In the genomic region with DNA sequence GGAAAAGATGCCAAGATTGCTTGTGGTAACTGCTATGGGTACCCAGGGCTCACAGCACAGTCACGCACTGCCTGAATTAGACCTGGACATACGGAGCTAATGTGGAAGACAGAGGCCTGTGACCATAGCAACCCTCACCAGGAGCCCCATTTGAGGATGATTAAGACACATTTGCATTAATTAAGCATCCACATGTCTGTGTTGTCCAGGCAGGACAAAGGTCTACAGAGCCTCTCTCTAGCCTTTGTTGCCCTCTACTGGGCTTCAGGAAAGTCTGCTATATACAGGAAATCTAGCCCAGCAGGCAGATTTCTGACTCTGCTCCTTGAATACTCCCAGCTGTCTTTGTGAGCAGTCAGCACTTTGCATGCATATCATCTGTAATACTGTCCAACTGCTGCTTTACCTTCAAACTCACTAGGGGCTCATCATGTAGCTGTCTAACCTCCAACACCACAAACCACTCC, we compare ENCODE assay signal across 10 mouse cellular contexts.
A peak's percentile ranks its signal among the peaks of the same experiment; 100 is the strongest.
DNase-seq lines count a peak whose midpoint lies in the region; ATAC-seq and TF ChIP-seq lines count a peak whose summit lies in the region.
"Had no signal": no experiment of that assay in that cellular context is flagged by ENCODE, and none has a peak within 500 bp of the region (broad histone marks: within the 10 kb centered on the region; RNA-seq: fewer than 3 reads in every experiment).

No protein-coding gene starts in this region.

- no peaks in the 10 kb centered on the region for H3K36me3 ChIP-seq in CH12.LX (replicated peaks in 1 of 2; ENCODE audit: control insufficient read depth in 1 of 2, insufficient read depth in 1 of 2, low read length in 1 of 2)
- no peaks in the 10 kb centered on the region for H3K36me3 ChIP-seq in hindbrain, embryonic 12.5 days
- H3K36me3 ChIP-seq: liver, embryonic 15.5 days had no signal

- no peak for TF ChIP-seq EP300 in CH12.LX (IDR thresholded peaks at IDR 0.05; ENCODE audit: low read length)

- ATAC-seq in frontal cortex, adult (ENCODE audit: low TSS enrichment), result peak; percentile 97
- peak; percentile 97 for ATAC-seq in hindbrain, embryonic 12.5 days (ENCODE audit: low FRiP score)
- no peak for ATAC-seq in megakaryocyte, adult 5-6 weeks (ENCODE audit: poor library complexity, severe bottlenecking)

- no peak overlapping the region for H3K9ac ChIP-seq in CH12.LX (ENCODE audit: insufficient read depth, low read depth)
- H3K9ac ChIP-seq in hindbrain, embryonic 12.5 days, result no peak overlapping the region
- H3K9ac ChIP-seq: liver, embryonic 15.5 days had no signal

- peak in 1 of 2 experiments; percentile 53; a peak in 2 of 4 replicates for TF ChIP-seq CTCF in CH12.LX (conservative IDR thresholded peaks at IDR 0.05 in 1 of 2, IDR thresholded peaks at IDR 0.05 in 1 of 2; ENCODE audit: low read depth in 2 of 2, low read length in 2 of 2)

- no peaks in the 10 kb centered on the region for H3K79me2 ChIP-seq in CH12.LX (replicated peaks; ENCODE audit: control insufficient read depth, extremely low read depth, insufficient read depth, poor library complexity, severe bottlenecking)

- no peak for TF ChIP-seq POLR2A in CH12.LX (IDR thresholded peaks at IDR 0.05; ENCODE audit: low read depth, low read length)

- in situ Hi-C loops in CH12.LX (cut with MboI; ENCODE audit: low pct_ligation_motif_present, low pct_unique_long_range_greater_than_20kb, low sequenced_read_pairs), result no loop called here

- no peaks in the 10 kb centered on the region for H3K4me1 ChIP-seq in CH12.LX (ENCODE audit: control insufficient read depth in 1 of 2, insufficient read depth in 2 of 2)
- peaks cover 5% of the 10 kb centered on the region for H3K4me1 ChIP-seq in hindbrain, embryonic 12.5 days
- H3K4me1 ChIP-seq: liver, embryonic 15.5 days had no signal

- H3K27me3 ChIP-seq in CH12.LX (replicated peaks), result no peaks in the 10 kb centered on the region
- H3K27me3 ChIP-seq in hindbrain, embryonic 12.5 days, result no peaks in the 10 kb centered on the region
- H3K27me3 ChIP-seq: liver, embryonic 15.5 days had no signal

- H3K4me2 ChIP-seq in CH12.LX (ENCODE audit: insufficient read depth, low read depth, poor library complexity, severe bottlenecking), result no peak overlapping the region
- H3K4me2 ChIP-seq in hindbrain, embryonic 12.5 days (replicated peaks), result no peak overlapping the region
- H3K4me2 ChIP-seq: liver, embryonic 15.5 days had no signal

- no peak overlapping the region for H3K27ac ChIP-seq in CH12.LX (ENCODE audit: insufficient read depth, low read depth)
- H3K27ac ChIP-seq in hindbrain, embryonic 12.5 days, result no peak overlapping the region
- H3K27ac ChIP-seq: liver, embryonic 15.5 days had no signal

- DNase-seq in frontal cortex, postnatal 10 days (ENCODE audit: low spot score in 2 of 2), result no peak
- DNase-seq in CH12.LX (ENCODE audit: extremely low read depth), result peak; percentile 30
- DNase-seq in cerebellum, adult 9-10 months, result peak; percentile 59
- DNase-seq in lung, postnatal 14 days, result peak; percentile 1
- DNase-seq in MN1 (ENCODE audit: low spot score), result no peak

- 10% methylated on average over 2 of the region's 2 CpGs for WGBS in hindbrain, embryonic 12.5 days

- no peak overlapping the region for H3K4me3 ChIP-seq in CH12.LX (replicated peaks in 1 of 3; ENCODE audit: low read depth in 2 of 3, low read length in 2 of 3, poor library complexity in 1 of 3)
- no peak overlapping the region for H3K4me3 ChIP-seq in hindbrain, embryonic 12.5 days
- H3K4me3 ChIP-seq: erythroblast, embryonic 14.5 days; liver, embryonic 15.5 days had no signal

- peak; percentile 62 for TF ChIP-seq RAD21 in CH12.LX (IDR thresholded peaks at IDR 0.05; ENCODE audit: low read depth, low read length)

- dilution Hi-C loops in CH12.LX (cut with MboI; ENCODE audit: extremely low pct_ligation_motif_present, extremely low pct_unique_long_range_greater_than_20kb, low sequenced_read_pairs), result no loop called here

- no peaks in the 10 kb centered on the region for H3K9me3 ChIP-seq in CH12.LX (replicated peaks; ENCODE audit: low read length)
- no peaks in the 10 kb centered on the region for H3K9me3 ChIP-seq in hindbrain, embryonic 12.5 days (replicated peaks)
- H3K9me3 ChIP-seq: liver, embryonic 15.5 days had no signal

TF ChIP-seq in CH12.LX, 34 proteins besides CTCF, POLR2A, EP300 and RAD21:
- no peak for TF ChIP-seq PAX5 (IDR thresholded peaks at IDR 0.05; ENCODE audit: low read length)
- peak; percentile 30; the same call in 1 of the 2 replicates for TF ChIP-seq SMC3 (IDR thresholded peaks at IDR 0.05; ENCODE audit: low read depth, low read length)

Comparison
In these comparisons a context has a peak if more than half of its experiments do, and no peak if none do; other contexts are left out.
1. DNase-seq: peak in CH12.LX (single experiment), cerebellum, adult 9-10 months (single experiment) and lung, postnatal 14 days (single experiment); none in frontal cortex, postnatal 10 days (0 of 2) and MN1 (single experiment).